Mouse (Mus musculus): ENCODE results near the gene Dhfr.
A peak's percentile ranks its signal among the peaks of the same experiment; 100 is the strongest.
"Not testable (repeated sequence)": the region's sequence is repeated elsewhere in the genome, so short reads cannot be mapped to it uniquely, and the experiment has no call there.

The Dhfr gene

DNA sequence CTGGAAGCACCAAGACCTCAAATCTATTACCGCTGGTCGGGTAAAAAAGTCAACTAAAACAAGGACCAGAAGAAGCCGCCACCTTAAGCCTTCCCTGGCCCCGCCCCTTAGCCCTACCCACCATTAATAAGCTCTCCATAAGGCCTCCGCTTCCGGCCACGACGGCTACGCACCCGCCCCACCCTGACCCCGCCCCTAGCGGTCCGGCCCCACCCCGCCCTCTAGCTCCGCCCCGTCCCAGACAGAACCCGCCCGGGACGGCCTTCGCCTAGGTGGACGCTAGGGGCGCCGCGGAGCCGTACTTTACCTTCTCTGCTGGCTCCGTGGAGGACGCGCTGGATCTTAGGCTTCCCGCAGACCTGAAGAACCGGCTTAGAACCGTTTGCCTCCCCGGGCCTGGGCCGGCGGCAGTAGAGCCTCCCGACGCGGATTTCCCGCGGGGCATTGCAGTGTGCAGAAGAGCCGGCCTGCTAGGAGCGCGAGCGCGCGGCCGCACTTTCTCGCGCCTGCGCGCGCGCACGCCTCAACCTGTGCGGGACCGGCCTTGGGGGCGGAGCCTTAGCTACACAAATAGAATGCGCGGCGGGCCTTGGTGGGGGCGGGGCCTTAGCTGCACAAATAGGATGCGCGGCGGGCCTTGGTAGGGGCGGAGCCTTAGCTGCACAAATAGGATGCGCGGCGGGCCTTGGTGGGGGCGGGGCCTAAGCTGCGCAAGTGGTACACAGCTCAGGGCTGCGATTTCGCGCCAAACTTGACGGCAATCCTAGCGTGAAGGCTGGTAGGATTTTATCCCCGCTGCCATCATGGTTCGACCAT, at the start of gene Dhfr, which contains the start of gene Msh3:
TSS of gene Dhfr (plus strand) at position 271 of the 816 bp plus-strand sequence.
TSS of gene Msh3 (minus strand) at position 548 of the 816 bp plus-strand sequence.
- DNase-seq: peak; percentile 98

DNA sequence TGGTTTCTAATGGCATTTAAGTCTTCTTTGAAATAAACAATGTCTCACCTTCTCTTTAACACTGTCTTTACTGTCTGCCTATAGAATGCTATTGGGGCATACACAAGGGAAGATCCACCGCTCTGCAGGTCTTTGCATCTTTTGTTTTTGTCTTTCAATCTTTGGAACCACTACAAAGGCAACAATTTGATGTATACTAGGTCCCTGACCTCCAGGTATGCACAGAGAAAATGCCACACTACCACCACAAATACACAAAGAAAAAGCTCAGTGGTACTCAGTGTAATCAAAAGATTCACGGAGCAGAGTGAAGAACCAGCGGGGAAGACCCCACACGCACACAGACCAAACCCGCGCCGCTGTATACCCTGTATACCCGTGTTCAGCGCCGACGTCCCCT, 48.8 kb upstream of the Dhfr start, which contains the start of gene Gm20379:
TSS of gene Gm20379 (plus strand) at position 301 of the 400 bp plus-strand sequence.
- no peak for DNase-seq

DNA sequence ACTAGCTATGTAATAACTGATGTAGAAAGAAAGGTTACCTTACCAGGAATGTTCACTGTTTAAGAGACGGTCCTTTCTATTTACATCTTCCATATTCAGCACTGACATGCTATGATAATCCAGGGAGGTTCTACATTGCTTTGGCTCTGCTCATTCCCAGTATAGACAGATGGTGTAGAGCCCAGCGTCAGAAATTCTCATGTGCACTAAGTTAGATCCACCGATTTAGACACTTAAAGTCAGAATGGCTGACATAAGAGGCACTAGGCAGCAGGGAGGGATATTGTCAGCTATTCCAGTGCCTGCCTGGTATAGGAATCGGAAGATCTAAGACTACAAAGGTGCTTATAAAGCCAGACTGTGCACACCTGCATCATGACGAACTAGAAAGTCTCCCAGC, 39.9 kb upstream of the Dhfr start:
- DNase-seq: no peak

DNA sequence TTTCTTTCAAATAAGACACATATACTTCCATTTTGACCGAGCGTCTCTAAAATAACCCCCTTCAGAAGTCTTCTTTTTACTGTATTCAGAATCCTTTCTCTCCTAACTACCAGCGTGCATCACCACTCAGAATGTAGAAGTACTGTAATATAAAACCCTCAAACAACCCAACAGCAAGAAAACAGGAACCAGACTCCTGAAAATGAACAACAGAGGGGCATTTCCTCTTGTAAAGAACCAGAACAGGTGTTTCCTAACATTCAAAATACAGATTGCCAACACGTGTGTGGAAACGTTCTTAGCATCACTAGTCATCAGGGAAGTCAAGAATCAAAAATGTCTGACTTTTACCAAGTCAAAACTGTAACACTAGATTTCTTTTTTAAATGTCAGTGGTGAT, 33.8 kb upstream of the Dhfr start:
- DNase-seq: no peak

DNA sequence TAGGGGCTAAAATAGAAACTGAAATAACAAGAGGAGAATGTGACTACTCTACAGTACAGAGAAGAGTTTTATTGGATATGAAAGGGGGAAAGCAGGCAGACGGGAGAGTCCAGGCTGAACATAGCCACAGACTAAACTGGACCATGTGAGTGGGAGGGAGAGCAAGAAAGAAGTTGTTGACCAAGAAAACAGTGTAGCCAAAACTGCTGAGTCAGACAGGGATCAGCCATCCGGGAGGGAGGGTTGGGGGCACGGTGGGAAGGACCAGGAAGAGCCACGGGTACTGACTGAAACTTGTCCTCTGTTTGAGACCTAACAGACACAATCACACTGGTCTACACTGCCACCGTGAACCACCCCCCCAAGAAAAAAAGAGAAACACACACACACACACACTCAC, 28.5 kb upstream of the Dhfr start:
- DNase-seq: no peak

DNA sequence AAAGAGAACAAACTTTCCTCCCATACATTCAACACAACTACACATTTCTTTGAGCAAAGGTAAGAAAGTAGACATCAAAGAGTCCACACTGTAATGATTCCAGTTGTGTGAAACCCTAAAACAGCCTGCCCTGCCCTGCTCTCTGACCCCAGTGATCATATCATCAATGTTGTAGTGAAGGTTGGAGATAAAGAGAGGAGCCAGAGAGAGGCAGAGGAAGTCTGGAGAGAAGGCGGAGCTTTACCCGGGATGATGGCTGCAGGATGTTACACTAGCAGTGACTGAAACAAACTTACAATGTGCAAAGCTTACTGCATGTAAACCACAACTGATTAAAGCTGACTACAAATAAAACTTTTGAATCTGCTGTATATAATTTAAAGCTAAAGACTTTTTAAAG, 26.5 kb upstream of the Dhfr start:
- DNase-seq: no peak

DNA sequence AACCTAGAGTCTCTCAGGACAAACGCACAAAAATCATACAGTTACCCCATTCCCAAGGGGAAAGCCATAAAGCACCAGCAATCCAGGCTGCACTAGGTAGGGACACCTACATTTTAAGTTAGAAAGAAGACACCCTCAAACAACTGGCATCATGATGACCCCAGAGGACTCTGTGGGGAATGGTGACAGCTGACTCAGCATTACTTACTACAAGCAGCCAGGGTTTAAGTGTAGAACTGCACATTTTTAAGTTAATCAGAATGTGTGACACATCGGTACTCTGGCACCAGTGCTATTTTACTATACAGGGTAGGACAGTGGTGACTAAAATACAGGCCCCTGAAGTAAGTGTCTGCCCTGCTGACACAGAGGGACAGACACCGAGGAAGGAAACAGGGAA, 23.9 kb upstream of the Dhfr start:
- DNase-seq: no peak

DNA sequence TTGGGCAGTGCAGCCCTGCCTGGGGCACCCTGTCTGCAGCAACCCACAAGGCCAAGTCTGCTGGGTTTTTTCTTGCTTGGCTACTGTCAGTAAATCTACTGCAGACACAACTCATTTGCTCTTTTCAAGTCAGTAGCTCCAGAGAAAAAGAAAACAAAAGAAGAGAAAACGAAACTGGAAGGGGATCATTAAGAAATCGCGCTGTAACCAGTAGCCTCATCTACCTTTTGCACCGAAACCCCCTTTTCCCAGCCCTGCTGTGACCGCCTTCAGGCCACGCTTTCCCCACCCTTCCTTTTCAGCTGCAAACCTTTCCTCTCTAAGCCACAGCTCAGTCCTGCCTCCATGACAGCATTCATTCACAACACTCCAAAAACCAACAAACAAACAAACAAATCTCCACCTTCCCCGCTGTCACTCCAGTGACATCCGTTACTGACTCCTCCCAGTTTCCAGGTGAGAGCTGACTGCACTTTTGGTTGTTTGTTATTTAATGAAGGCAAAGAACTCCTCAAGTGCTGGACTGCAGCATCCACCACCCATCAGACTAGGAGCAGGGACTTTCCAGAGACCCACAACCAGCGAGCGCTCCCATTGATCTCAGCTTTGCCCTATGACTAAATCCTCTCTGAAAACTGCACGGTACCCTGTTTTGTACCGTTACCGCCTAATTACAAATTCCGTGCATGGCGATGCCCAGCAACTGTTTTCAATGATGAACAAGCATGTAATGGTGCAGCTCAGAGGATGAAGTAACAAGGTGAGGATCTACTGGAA, 22.2 kb upstream of the Dhfr start:
- no peak for DNase-seq

DNA sequence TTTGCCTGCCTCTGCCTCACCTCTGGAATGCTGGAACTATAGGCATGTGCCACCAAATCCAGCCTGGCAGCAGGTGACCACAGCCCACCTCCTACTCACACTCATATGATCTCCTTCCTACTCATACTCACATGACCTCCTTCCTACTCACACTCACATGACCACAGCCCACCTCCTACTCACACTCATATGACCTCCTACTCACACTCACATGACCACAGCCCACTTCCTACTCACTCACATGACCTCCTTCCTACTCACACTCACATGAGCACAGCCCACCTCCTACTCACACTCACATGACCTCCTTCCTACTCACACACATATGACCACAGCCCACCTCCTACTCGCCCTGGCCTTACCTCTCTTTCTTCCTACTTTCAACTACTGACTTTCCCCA, 17.7 kb upstream of the Dhfr start:
- no peak for DNase-seq

DNA sequence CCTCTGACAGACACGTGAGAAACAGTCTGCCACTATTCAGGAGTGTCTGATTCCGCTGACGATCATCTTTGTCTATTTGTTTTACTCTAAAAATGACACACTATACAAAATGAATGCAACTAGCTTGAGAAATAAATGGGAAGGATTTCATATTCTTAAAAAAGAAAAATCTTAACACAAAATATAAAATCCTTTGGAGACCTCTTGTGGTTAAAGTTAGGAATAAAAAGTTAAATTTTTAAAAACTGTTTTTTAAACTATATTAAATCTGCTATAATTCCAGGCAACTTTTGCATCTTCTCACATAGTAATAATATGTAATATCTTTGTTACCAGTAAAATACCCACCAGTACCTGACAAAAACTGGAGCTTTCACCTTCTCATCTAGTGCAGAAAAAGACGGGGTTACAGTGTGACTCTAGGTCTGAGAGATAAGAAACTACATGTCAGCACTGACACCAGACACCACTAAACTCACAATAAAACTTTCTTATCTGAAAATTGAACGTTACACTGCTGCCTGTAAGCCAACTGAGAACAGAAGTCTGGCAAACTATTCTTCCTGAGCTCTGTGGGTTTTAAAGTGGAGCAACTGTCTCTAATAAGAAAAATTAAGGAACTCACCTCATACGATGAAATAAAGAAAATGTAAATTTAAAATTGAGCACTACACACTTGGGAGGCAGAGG, 16.6 kb upstream of the Dhfr start:
- no peak for DNase-seq

DNA sequence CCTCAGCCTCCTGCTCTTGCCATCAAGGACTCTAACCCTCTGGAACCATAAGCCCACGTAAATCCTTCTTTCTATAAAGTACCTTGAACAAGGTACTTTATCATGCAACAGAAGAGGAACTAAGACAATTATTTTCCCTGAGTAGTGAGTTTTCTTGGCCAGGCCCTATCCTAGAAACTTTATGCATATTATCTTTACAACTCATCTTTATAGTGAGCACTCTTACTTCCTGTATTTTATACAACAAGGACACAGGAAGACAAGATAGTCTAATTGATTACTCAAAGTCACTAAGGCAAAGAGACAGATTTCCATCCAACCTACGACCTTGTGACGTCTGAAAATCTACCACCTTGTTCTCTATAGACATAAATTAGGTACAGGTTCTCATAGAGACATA, 14.7 kb upstream of the Dhfr start:
- DNase-seq: no peak

DNA sequence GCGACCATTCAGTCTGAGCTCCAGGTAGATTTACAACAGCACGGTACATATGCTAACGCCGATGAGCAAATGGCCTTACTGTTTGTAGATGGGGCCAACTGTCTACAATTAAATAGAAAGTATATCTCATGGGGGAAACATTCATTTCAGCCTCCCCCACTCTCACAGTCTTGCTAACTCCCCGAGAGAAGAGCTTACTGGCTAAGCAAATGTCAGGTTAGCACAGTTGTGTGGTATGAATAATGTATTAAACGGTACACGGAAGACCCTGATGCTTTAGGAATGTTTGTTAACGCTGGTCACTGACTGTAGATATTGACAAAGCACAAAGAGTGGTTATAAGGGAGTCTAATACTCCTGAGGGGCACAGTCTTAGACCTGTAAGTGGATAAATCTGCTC, 10.5 kb upstream of the Dhfr start:
- no peak for DNase-seq

DNA sequence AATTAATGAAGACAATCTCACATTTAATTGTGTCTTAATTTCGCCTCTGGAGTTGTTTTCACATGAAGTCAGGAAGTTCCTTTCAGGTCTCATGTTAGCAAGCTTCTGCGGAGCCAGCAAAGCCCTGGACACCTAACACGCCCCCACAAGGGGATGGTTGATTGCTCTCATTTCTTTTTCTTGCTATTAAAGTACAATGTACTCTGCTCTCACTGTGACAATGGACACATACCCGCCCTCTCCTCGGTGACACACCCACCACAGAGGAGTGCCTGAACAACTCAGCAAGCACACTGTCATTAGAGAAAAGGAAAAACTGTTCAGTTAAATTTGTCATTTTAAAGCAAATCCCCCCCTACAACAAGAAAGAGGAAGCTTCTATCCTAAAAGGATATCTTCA, 8.2 kb upstream of the Dhfr start:
- DNase-seq: no peak

DNA sequence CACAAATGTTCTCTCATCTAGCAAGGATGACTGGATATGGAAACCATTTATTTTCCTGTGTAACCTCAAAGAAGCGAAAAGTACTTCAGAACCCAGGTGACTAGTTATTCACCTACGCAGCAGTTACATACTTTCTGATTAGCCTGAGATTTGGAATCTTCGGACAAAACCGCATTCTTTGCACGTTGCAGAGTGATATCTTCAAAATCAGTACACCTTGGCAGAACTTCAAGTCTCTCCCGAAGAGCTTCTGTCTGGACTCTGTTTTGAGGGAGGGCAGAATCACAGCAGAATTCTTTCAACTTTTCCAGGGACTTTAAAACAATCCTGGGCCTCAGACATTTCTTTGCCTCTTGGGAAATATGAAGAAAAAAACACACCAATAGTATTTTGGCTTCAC, 3.4 kb upstream of the Dhfr start:
- DNase-seq: no peak

DNA sequence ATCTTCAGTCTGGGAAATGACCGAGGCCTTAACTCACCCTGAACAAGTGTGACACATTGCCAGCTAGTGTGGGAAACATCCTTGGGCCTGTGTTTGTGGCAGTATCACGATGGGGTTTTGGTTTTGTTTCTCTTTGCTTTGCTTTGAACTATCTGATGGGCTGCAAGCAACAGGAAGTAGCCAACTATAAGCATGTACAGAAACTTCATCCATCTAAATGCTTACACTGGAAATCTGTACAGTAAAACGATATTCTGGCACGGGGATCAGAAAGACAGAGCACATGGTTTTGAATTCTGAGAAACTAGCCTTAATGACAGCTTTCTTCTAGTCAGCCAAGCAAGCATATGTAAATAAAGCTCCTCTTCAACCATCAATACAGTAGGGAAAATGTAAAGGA, 570 bp upstream of the Dhfr start:
- DNase-seq: no peak

DNA sequence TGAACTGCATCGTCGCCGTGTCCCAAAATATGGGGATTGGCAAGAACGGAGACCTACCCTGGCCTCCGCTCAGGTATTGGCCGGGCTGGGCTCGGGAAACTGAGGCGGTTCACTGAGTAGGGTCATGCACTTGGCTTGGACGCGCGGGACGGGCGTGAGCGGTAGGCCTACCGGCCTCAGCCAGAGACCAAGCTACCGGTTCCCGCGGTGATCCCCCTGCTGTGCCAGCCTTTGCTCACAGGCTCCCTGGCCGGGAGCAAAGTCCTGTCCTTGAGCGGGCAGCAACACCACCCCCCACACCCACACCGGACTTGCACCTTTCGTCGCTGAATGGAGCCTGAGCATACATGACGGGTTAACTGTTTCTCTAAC, 732 bp downstream of the Dhfr start:
- DNase-seq: peak; percentile 76

DNA sequence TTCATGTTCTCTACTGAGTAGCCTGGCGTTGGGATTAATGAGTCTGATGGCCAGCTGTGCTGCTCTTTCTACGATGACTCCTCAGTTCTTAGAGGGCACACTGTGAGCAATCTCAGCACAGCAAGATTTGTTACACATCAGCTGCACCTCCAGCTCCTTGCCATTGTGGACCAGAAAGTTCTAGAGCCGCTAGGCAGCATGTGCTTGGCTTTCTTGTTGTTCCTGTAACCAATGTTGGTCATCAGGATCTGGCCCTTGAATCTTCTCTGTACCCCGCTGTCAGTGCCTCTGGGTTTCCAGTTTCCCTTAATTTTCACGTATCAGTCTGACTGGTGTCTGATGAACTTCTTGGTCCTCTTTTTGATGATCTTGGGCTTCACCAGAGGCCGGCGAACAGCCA, 1.9 kb downstream of the Dhfr start:
- DNase-seq: no peak

DNA sequence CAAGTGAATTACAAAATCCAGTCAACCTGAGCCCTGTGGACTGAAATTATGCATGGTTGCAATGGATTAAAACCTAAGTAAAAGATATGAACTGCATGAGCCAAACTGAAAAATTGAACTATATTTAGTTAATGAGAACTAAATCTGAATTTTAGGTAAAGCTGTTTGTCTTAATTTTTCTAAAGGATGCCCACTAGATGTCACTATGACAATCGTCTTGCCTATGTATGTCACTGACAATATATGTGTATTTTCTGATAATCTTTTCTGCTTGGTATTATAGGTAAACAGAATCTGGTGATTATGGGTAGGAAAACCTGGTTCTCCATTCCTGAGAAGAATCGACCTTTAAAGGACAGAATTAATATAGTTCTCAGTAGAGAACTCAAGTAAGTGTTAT, 3.1 kb downstream of the Dhfr start:
- no peak for DNase-seq

DNA sequence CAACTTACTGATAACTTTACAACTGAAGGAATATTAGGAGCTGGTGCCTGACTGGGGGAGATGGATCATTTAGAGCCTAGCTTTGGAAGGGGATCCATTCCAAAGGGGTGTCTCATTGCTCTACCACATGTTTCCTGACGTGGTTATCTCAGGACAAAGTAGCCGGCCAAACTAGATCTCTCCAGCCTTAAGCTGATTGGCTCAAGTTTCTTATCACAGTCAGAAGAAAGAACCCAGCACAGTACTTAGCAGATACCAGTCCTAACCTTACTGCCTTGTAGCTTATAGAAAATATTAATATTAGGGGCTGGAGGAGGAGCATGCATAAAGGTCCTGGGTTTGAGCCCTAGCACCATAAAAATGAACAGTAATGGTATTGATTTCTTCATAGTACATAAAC, 7.1 kb downstream of the Dhfr start:
- DNase-seq: no peak

DNA sequence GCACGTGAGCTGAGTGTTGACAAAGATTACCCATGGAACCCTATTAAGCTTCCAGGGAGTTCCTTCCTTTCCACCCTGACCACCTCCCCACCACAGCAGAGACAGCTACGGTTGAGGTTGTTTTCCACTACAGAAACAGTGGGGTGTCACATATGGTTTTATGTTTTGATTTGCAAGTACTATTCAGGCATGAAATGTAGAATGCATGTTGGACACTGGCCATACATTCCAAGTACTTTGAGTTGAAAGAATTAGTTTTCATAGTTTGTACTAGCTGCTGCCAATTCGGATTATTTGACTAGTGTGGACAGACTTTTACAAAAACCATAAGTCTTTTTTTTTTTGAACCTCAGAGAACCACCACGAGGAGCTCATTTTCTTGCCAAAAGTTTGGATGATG, 10.8 kb downstream of the Dhfr start:
- DNase-seq: no peak

DNA sequence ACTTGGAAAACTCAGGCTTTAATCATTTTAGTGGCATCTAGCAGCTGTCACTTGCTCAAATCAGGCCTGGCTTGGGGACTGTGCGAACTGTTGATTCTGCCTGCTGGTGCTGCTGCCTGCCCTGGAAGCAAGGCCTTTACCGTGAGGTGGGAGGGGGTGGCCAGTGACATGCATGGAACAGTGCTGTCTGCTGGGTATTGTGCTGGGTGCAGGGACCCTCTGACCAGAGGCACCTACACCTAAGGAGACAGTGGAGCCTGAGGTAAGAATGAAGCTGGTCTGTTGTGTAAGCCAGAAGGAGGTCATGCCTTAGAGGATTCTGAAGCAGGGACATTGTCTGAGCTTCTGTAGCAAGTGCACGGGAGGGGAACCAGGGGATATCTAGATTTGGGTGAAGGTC, 16.3 kb downstream of the Dhfr start:
- no peak for DNase-seq

DNA sequence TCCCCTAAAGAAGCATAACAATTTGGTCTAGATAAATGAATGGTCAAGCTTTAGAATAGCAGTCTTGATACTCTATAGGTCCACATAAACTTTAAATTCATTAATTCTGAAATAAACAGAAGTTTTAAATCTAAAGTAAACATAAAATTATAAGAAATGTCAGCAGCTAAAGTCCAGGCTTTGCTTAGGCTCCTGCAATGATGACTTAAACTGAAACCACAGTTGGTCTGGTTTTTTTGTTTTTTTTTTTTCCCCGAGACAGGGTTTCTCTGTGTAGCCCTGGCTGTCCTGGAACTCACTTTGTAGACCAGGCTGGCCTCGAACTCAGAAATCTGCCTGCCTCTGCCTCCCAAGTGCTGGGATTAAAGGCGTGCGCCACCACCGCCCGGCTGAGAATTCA, 16.9 kb downstream of the Dhfr start:
- DNase-seq: not testable (repeated sequence)

DNA sequence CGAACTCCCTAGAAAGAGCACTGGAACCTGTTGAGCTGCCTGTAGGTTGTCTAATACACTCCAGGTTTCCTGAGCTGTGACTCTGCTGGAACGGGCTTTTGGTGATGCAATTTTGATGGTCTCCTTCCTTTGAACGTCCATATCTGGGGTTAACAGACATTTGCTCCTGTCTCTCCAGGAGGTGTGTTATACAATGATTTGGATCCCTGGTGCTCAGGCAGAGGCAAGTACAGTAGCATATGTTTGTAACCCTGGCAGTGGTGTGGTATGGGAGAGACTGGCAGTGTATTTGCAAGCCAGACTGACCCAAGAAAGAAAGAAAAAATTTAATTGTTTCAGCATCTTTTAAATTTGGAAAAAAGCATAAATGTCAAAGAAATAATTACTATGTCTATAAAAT, 32.8 kb downstream of the Dhfr start:
- no peak for DNase-seq
